Mouse (Mus musculus): ENCODE data around the gene Opcml. TPM values are rescaled to one million over a fixed set of nuclear protein-coding genes. Genes with fewer than 3 reads are reported as not detected.
A peak's percentile ranks its signal among the peaks of the same experiment; 100 is the strongest.

Opcml gene
- polyA plus RNA-seq, 1 experiment from 2014 or later: 58.4 TPM

DNA sequence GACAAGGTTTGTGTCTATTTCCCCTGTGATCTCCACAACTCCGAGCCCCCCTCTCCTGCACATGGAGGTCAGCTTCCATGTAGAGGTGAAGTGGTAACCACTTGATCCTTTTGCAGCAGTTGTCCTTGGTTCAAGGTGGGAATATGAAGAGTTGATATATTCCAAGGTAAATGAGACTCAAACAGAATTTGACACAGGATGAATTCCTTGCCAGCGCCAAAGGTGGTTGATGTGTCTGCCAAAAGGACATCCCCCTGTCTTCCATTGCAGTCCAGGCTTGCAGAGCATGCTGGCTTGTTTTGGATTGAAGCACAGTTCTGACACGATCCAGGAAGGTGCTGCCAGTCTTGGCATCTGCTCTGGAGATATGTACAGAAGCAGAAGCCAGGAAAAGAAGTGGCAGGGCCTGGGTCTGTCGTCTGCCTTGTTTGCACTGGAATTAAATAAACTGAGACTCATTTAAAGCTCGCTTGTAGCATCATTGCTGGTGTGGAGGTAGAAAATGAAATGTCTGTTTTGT is 893.4 kb downstream of the Opcml start:
- no peak overlapping the region for H3K4me2 ChIP-seq
- no peak overlapping the region for H3K9ac ChIP-seq
- 78% methylated on average over 5 of the region's 5 CpGs for WGBS
- H3K4me3 ChIP-seq: no peak overlapping the region
- H3K36me3 ChIP-seq (replicated peaks): no peaks in the 10 kb centered on the region
- H3K9me3 ChIP-seq: no peaks in the 10 kb centered on the region
- no peak for ATAC-seq (replicated peaks)
- no peaks in the 10 kb centered on the region for H3K27me3 ChIP-seq (replicated peaks)
- H3K27ac ChIP-seq: no peak overlapping the region
- H3K4me1 ChIP-seq: peaks cover 13% of the 10 kb centered on the region

DNA sequence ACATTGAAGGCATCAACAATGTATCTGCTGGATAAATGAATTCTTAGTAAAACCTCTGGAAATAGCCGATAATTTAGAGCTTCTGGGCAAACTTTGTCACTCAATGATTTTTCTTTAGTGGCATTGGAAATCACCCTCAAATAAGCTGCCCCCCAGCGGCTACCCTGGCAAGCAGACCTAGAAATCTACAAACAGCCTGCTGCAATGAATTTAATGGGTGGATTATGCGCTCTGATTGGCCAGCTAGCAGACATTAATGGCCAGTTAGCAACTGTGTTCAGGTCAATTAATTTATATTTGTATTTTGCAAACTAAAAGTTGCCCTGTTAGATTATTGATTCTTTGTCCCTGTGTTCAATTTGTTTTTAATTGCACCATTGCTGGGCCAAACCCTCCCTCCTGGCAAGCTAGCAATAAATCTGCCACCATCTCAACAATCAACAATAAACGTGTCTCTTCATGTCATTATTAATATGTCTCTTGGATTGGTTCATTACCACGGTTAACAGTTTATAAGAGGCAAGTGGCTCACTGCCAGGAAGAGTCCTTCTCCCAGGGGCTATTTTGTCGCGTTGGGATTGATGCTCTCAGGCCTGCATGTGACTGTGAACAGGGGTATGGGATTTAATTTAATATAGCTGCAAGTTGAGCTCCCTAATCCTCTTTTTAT is 896.5 kb downstream of the Opcml start:
- no peaks in the 10 kb centered on the region for H3K27me3 ChIP-seq (replicated peaks)
- H3K9ac ChIP-seq: no peak overlapping the region
- no peak for ATAC-seq (replicated peaks)
- 51% methylated on average over 7 of the region's 7 CpGs for WGBS
- no peaks in the 10 kb centered on the region for H3K9me3 ChIP-seq
- no peaks in the 10 kb centered on the region for H3K36me3 ChIP-seq (replicated peaks)
- H3K4me2 ChIP-seq: no peak overlapping the region
- no peak overlapping the region for H3K4me3 ChIP-seq
- H3K27ac ChIP-seq: no peak overlapping the region
- H3K4me1 ChIP-seq: peaks cover 6% of the 10 kb centered on the region

DNA sequence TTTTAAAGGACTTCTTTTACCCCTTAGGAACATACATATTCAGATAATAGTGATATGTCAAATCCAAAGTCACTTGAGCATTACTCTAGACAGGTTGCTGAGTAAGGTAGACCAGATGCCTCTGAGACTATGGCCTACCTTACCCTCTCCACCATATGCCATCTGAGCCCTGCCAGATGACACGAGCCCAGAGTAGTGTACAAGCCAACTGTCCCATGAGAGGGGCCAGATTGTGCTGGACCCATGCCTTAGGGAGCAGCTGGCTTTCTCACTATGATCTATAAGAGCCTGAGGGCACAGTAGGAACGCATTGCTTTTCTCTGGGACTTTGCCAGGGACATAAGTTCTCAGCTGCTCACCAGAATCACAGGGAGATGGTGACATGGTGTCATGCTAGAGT is 899.6 kb downstream of the Opcml start:
- Histone ChIP-seq H3K36me3 (replicated peaks) (no peaks in the 10 kb centered on the region), H3K4me3 (no peak overlapping the region), H3K4me1 (peaks cover 13% of the 10 kb centered on the region; the same call in 1 of the 2 replicates), H3K9me3 (no peaks in the 10 kb centered on the region), H3K9ac (no peak overlapping the region), H3K27ac (no peak overlapping the region), H3K4me2 (no peak overlapping the region), H3K27me3 (replicated peaks) (no peaks in the 10 kb centered on the region)
- WGBS: 74% methylated on average over 2 of the region's 2 CpGs
- ATAC-seq (replicated peaks): no peak

DNA sequence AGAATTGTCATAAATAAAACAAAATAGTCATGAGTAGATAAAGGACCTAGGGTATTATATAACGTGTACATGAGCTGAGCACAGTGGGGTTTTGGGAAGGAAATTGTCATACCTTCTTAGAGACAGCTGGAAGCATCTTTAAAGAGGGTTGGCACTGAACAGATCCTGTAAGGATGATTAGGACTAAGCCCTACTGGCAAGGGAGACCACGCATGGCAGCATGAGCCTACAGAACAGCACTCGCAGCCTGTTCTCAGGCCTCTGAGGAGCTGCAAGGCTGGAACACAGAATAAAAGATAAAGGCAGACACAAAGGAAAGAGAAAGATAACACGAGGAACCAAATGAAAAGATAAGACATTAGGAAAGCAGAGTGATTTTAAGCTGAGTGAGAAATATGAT is 915.2 kb downstream of the Opcml start:
- no peak for ATAC-seq (replicated peaks)
- no peaks in the 10 kb centered on the region for H3K27me3 ChIP-seq (replicated peaks)
- no peak overlapping the region for H3K27ac ChIP-seq

DNA sequence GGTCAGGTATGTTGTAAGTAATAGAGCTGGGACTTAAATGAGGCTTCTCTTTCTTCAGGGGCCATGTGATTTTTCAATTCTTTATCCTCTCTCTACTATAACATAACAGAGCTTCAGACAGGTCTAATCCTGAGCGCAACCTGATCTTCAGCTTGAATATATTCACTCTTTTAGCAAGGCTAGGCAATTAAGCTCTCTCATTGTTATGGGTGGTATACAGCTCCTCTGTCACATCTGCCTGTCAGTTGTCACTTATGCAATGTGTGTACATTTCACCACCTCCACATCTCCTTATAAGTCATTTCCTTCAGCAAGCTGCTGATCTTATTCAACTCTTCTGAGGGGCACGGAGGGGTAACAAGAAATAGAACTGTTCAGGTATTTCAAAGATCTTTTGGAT is 924.0 kb downstream of the Opcml start:
- no peak for ATAC-seq (replicated peaks)
- Histone ChIP-seq H3K4me3 (no peak overlapping the region), H3K27ac (no peak overlapping the region), H3K9ac (no peak overlapping the region), H3K4me1 (no peaks in the 10 kb centered on the region), H3K36me3 (replicated peaks) (no peaks in the 10 kb centered on the region), H3K9me3 (no peaks in the 10 kb centered on the region), H3K4me2 (no peak overlapping the region), H3K27me3 (replicated peaks) (no peaks in the 10 kb centered on the region)
- 83% methylated on average over 2 of the region's 2 CpGs for WGBS

More for the DNA sequence above, 915.2 kb downstream of the Opcml start:
- Histone ChIP-seq H3K9ac (no peak overlapping the region), H3K4me3 (no peak overlapping the region), H3K9me3 (no peaks in the 10 kb centered on the region), H3K4me1 (no peaks in the 10 kb centered on the region), H3K4me2 (no peak overlapping the region), H3K36me3 (replicated peaks) (no peaks in the 10 kb centered on the region)
- 57% methylated on average over 4 of the region's 4 CpGs for WGBS

DNA sequence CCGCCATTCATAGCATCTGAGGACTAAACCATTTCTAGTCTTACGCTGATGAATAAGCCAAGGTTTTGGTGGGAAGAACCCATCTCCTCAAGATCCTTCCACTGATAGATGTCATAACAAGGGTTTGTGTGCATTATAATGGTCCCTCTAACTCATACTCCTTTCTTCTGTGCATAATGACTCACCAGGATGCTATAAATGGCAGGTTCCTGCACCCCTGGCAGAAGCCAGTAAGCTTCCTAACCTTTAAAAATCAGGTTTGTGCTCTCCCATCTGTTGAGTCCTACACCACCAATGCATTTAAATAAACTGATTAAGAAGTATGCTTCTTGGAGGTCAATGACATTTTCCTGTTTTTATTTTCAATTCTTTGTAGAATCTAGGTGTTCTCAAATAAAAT is 929.6 kb downstream of the Opcml start:
- no peak for ATAC-seq (replicated peaks)

DNA sequence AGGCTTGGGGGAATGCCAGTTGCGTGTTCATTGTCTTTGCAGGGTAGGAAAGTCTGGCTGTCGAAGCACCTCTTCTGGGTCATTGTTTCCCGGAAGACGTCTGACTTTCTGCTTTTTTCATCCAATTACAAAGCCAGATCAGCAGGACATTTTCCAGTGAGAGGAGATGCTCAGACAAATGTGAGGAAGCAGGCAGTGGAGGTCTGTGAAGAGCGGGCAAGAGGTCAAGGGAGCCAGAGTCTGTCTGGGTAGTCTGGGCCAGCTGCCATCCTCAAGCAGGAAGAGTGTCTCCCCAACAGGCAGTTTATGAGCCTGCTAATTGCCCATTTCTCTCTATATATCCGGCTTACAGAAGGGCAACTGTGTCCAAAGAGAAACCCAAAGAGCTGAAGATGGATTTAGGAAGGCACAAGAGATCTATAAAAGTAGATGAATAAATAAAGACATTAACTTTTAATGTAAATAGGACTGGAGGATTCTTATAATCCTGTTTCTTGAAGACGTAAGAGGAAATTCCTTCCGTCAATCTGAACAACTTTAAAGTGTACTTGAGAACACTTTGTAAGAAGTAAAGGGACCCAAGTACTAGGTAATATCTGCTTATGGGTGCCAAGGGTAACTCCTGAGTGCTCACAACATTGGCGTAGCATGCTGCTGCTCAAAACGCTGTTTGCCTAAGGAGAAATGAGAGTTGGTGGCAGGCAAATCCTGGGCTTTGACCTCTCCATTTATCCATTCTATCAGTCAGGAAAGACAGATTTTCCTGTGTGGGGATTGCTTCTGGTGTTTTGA is 941.4 kb downstream of the Opcml start:
- no peaks in the 10 kb centered on the region for H3K4me1 ChIP-seq
- WGBS: 73% methylated on average over 10 of the region's 10 CpGs
- no peak for ATAC-seq (replicated peaks)
- H3K27me3 ChIP-seq (replicated peaks): no peaks in the 10 kb centered on the region
- H3K9me3 ChIP-seq: no peaks in the 10 kb centered on the region
- no peak overlapping the region for H3K4me2 ChIP-seq
- H3K9ac ChIP-seq: no peak overlapping the region
- no peak overlapping the region for H3K27ac ChIP-seq
- no peak overlapping the region for H3K4me3 ChIP-seq
- H3K36me3 ChIP-seq (replicated peaks): no peaks in the 10 kb centered on the region

More for the DNA sequence above, 929.6 kb downstream of the Opcml start:
- no peaks in the 10 kb centered on the region for H3K4me1 ChIP-seq
- no peak overlapping the region for H3K27ac ChIP-seq
- no peaks in the 10 kb centered on the region for H3K9me3 ChIP-seq
- no peaks in the 10 kb centered on the region for H3K27me3 ChIP-seq (replicated peaks)
- H3K36me3 ChIP-seq (replicated peaks): no peaks in the 10 kb centered on the region
- no peak overlapping the region for H3K4me2 ChIP-seq
- H3K4me3 ChIP-seq: no peak overlapping the region
- H3K9ac ChIP-seq: no peak overlapping the region
- WGBS: 94% methylated on average over 2 of the region's 2 CpGs

DNA sequence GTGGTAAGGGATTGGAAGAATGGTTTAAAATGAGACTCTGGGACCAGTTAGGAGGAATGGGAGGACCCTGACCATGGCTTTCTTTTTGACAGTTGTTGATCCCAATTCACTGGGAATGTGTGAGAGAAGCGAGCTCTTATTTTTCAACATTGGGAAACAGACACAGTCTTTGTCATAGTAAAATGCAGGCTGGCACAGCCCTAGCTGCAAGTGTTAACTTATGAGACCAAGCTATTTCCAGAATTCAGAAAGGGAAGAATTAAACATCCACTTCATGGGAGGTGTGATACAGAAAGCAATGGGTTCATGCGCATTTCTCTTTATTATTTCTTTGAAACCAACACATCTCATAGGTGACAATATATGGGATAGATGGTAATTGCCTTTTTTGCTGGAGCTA is 947.4 kb downstream of the Opcml start:
- Histone ChIP-seq H3K4me3 (no peak overlapping the region), H3K27me3 (replicated peaks) (no peaks in the 10 kb centered on the region), H3K27ac (peak overlapping the region; percentile 48; the same call in 1 of the 2 replicates), H3K4me1 (peaks cover 10% of the 10 kb centered on the region; the same call in 1 of the 2 replicates), H3K4me2 (no peak overlapping the region), H3K9me3 (no peaks in the 10 kb centered on the region), H3K36me3 (replicated peaks) (no peaks in the 10 kb centered on the region), H3K9ac (no peak overlapping the region)
- no peak for ATAC-seq (replicated peaks)
- WGBS: 86% methylated on average over 2 of the region's 2 CpGs

DNA sequence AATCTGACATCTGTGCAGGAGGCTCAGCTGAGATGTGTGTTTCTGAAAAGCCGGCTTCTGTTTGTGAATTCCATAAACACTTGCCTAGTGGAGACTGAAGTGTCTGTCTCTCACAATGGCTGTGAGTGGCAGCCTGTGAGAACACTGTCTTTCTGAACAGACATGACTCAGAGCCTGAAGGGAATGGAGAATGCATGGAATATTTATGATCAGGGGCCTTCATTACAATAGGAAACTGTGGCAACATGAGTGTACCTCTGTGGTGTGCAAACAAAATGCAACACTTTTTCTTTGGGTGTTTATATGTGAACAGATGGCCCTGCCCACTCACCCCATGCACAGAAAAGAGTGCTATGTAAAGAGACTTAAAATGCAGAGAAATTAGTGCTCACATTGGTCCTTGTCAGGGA is 947.9 kb downstream of the Opcml start:
- 0 out of 2 replicates have a peak, but pooled peaks have one; percentile 50 for ATAC-seq (replicated peaks)
- 31% methylated on average over 1 of the region's 1 CpGs for WGBS

DNA sequence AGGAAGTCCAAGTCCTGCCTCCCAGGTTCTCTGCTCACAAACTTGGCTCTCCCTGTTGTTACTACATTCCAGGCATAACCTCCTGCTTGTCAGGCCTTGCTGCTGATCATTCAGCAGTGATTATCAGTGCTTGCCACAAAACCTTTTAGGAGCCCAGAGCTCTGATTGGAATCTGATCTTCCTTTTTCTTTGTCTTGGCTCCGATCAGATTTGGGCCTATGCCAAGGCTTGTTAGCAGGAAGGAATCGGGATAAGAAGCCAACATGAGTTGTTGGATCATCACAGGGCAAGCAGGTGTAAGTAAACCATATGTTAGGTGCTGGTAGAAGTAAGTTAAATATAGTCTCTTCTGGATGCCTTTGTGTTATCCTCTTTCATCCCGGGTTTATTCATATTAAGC is 954.2 kb downstream of the Opcml start:
- WGBS: 78% methylated on average over 3 of the region's 3 CpGs
- Histone ChIP-seq H3K4me2 (no peak overlapping the region), H3K9me3 (no peaks in the 10 kb centered on the region), H3K27ac (no peak overlapping the region), H3K4me1 (no peaks in the 10 kb centered on the region), H3K36me3 (replicated peaks) (no peaks in the 10 kb centered on the region), H3K4me3 (no peak overlapping the region), H3K27me3 (replicated peaks) (no peaks in the 10 kb centered on the region), H3K9ac (no peak overlapping the region)
- no peak for ATAC-seq (replicated peaks)

More for the DNA sequence above, 947.9 kb downstream of the Opcml start:
- H3K27me3 ChIP-seq (replicated peaks): no peaks in the 10 kb centered on the region
- no peaks in the 10 kb centered on the region for H3K9me3 ChIP-seq
- H3K36me3 ChIP-seq (replicated peaks): no peaks in the 10 kb centered on the region
- H3K4me2 ChIP-seq: no peak overlapping the region
- no peak overlapping the region for H3K4me3 ChIP-seq
- peak overlapping the region; percentile 48 for H3K27ac ChIP-seq
- no peak overlapping the region for H3K9ac ChIP-seq
- peaks cover 10% of the 10 kb centered on the region; the same call in 1 of the 2 replicates for H3K4me1 ChIP-seq

DNA sequence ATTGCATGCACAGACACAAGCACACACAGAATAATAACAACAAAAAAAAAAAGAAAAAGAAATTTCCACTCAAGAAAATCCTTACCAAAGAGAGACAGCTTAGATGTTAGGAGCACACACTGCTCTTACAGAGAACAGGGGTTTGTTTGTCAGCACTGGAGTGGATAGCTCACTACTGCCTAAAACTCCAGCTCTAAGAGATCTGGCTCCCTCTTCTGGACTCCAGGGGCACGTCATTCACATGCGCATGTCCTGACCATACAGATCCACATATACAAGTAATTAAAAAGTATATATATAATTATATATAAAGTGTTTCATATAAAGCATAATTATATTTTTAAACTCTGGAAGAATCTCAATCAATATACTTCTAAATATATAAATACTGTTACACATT is 958.3 kb downstream of the Opcml start:
- 76% methylated on average over 2 of the region's 2 CpGs for WGBS
- H3K36me3 ChIP-seq (replicated peaks): no peaks in the 10 kb centered on the region
- no peak overlapping the region for H3K27ac ChIP-seq
- no peak overlapping the region for H3K4me2 ChIP-seq
- H3K9ac ChIP-seq: no peak overlapping the region
- no peaks in the 10 kb centered on the region for H3K9me3 ChIP-seq
- no peak overlapping the region for H3K4me3 ChIP-seq
- H3K4me1 ChIP-seq: no peaks in the 10 kb centered on the region
- H3K27me3 ChIP-seq (replicated peaks): no peaks in the 10 kb centered on the region
- no peak for ATAC-seq (replicated peaks)

DNA sequence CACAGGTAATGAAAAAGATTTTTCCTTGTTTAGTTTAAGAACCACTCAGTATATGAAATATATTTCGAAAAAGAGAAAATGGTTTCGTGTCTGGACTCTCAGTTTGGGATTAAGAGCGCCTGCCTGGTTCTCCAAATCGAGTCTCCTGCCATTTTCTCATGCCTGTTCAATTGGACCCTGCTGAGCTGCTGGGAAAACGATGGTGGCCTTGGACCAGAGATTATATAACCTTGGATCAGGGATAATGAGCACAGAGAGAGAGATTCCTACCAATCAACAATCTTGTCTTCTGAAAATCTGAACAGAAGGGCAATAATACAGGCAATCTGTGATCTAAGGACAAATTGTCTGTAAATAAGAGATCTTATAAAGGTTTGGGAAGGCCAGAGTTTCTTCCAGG is 962.3 kb downstream of the Opcml start:
- H3K36me3 ChIP-seq (replicated peaks): no peaks in the 10 kb centered on the region
- H3K4me1 ChIP-seq: no peaks in the 10 kb centered on the region
- H3K9me3 ChIP-seq: no peaks in the 10 kb centered on the region
- H3K9ac ChIP-seq: no peak overlapping the region
- ATAC-seq (replicated peaks): no peak
- 46% methylated on average over 5 of the region's 5 CpGs for WGBS
- H3K27me3 ChIP-seq (replicated peaks): no peaks in the 10 kb centered on the region
- no peak overlapping the region for H3K27ac ChIP-seq
- H3K4me2 ChIP-seq: no peak overlapping the region
- H3K4me3 ChIP-seq: no peak overlapping the region

Measured in midbrain, embryonic 15.5 days (tissue).